Mouse (Mus musculus): ENCODE measurements around the gene Zbtb20. TPM values are rescaled to one million over a fixed set of nuclear protein-coding genes. Genes with fewer than 3 reads are reported as not detected.

The Zbtb20 gene
- polyA plus RNA-seq, 1 experiment: 9.6 TPM

GRCm38 (mm10) chr16:43513933-43514332 is 638.3 kb downstream of the Zbtb20 start:
- TF ChIP-seq POLR2A (IDR thresholded peaks at IDR 0.05; ENCODE audit: low read depth, low read length) (no peak), CTCF (IDR thresholded peaks at IDR 0.05; ENCODE audit: extremely low read depth, insufficient read length, insufficient replicate concordance, low read depth, low read length) (no peak)
- Histone ChIP-seq H3K27me3 (ENCODE audit: control insufficient read depth, insufficient read depth, low read length) (no peaks in the 10 kb centered on the region), H3K36me3 (ENCODE audit: control insufficient read depth, insufficient read depth, low read length) (no peaks in the 10 kb centered on the region), H3K4me3 (ENCODE audit: low read depth, low read length) (no peak overlapping the region), H3K4me1 (ENCODE audit: control insufficient read depth, insufficient read depth, insufficient read length, low read length) (no peaks in the 10 kb centered on the region), H3K27ac (ENCODE audit: insufficient read depth, low read depth, low read length) (no peak overlapping the region)
- 76% methylated on average over 5 of the region's 5 CpGs for WGBS

GRCm38 (mm10) chr16:43515538-43515937 is 639.9 kb downstream of the Zbtb20 start:
- Histone ChIP-seq H3K27me3 (ENCODE audit: control insufficient read depth, insufficient read depth, low read length) (no peaks in the 10 kb centered on the region), H3K27ac (ENCODE audit: insufficient read depth, low read depth, low read length) (no peak overlapping the region), H3K36me3 (ENCODE audit: control insufficient read depth, insufficient read depth, low read length) (no peaks in the 10 kb centered on the region), H3K4me1 (ENCODE audit: control insufficient read depth, insufficient read depth, insufficient read length, low read length) (no peaks in the 10 kb centered on the region), H3K4me3 (ENCODE audit: low read depth, low read length) (no peak overlapping the region)
- 79% methylated on average over 4 of the region's 4 CpGs for WGBS
- TF ChIP-seq CTCF (IDR thresholded peaks at IDR 0.05; ENCODE audit: extremely low read depth, insufficient read length, insufficient replicate concordance, low read depth, low read length): no peak
- no peak for TF ChIP-seq POLR2A (IDR thresholded peaks at IDR 0.05; ENCODE audit: low read depth, low read length)

GRCm38 (mm10) chr16:43520274-43520673 is 644.6 kb downstream of the Zbtb20 start:
- 77% methylated on average over 2 of the region's 2 CpGs for WGBS
- no peaks in the 10 kb centered on the region for H3K4me1 ChIP-seq (ENCODE audit: control insufficient read depth, insufficient read depth, insufficient read length, low read length)
- no peaks in the 10 kb centered on the region for H3K36me3 ChIP-seq (ENCODE audit: control insufficient read depth, insufficient read depth, low read length)
- TF ChIP-seq POLR2A (IDR thresholded peaks at IDR 0.05; ENCODE audit: low read depth, low read length) (no peak), CTCF (IDR thresholded peaks at IDR 0.05; ENCODE audit: extremely low read depth, insufficient read length, insufficient replicate concordance, low read depth, low read length) (no peak)
- H3K4me3 ChIP-seq (ENCODE audit: low read depth, low read length): no peak overlapping the region
- H3K27ac ChIP-seq (ENCODE audit: insufficient read depth, low read depth, low read length): no peak overlapping the region
- H3K27me3 ChIP-seq (ENCODE audit: control insufficient read depth, insufficient read depth, low read length): no peaks in the 10 kb centered on the region

GRCm38 (mm10) chr16:43522482-43522881 is 646.8 kb downstream of the Zbtb20 start:
- no peak overlapping the region for H3K4me3 ChIP-seq (ENCODE audit: low read depth, low read length)
- H3K36me3 ChIP-seq (ENCODE audit: control insufficient read depth, insufficient read depth, low read length): no peaks in the 10 kb centered on the region
- TF ChIP-seq CTCF (IDR thresholded peaks at IDR 0.05; ENCODE audit: extremely low read depth, insufficient read length, insufficient replicate concordance, low read depth, low read length) (no peak), POLR2A (IDR thresholded peaks at IDR 0.05; ENCODE audit: low read depth, low read length) (no peak)
- H3K27ac ChIP-seq (ENCODE audit: insufficient read depth, low read depth, low read length): no peak overlapping the region
- no peaks in the 10 kb centered on the region for H3K27me3 ChIP-seq (ENCODE audit: control insufficient read depth, insufficient read depth, low read length)
- WGBS: 96% methylated on average over 4 of the region's 4 CpGs
- no peaks in the 10 kb centered on the region for H3K4me1 ChIP-seq (ENCODE audit: control insufficient read depth, insufficient read depth, insufficient read length, low read length)

GRCm38 (mm10) chr16:43524179-43524578 is 648.5 kb downstream of the Zbtb20 start:
- WGBS: 83% methylated on average over 9 of the region's 9 CpGs
- TF ChIP-seq POLR2A (IDR thresholded peaks at IDR 0.05; ENCODE audit: low read depth, low read length) (no peak), CTCF (IDR thresholded peaks at IDR 0.05; ENCODE audit: extremely low read depth, insufficient read length, insufficient replicate concordance, low read depth, low read length) (no peak)

GRCm38 (mm10) chr16:43525624-43526023 is 649.9 kb downstream of the Zbtb20 start:
- TF ChIP-seq CTCF (IDR thresholded peaks at IDR 0.05; ENCODE audit: extremely low read depth, insufficient read length, insufficient replicate concordance, low read depth, low read length): no peak
- no peak for TF ChIP-seq POLR2A (IDR thresholded peaks at IDR 0.05; ENCODE audit: low read depth, low read length)
- WGBS: 93% methylated on average over 6 of the region's 6 CpGs
- no peak overlapping the region for H3K4me3 ChIP-seq (ENCODE audit: low read depth, low read length)
- H3K27me3 ChIP-seq (ENCODE audit: control insufficient read depth, insufficient read depth, low read length): no peaks in the 10 kb centered on the region
- no peak overlapping the region for H3K27ac ChIP-seq (ENCODE audit: insufficient read depth, low read depth, low read length)
- no peaks in the 10 kb centered on the region for H3K36me3 ChIP-seq (ENCODE audit: control insufficient read depth, insufficient read depth, low read length)
- H3K4me1 ChIP-seq (ENCODE audit: control insufficient read depth, insufficient read depth, insufficient read length, low read length): no peaks in the 10 kb centered on the region

More at GRCm38 (mm10) chr16:43524179-43524578, 648.5 kb downstream of the Zbtb20 start:
- no peak overlapping the region for H3K4me3 ChIP-seq (ENCODE audit: low read depth, low read length)
- H3K4me1 ChIP-seq (ENCODE audit: control insufficient read depth, insufficient read depth, insufficient read length, low read length): no peaks in the 10 kb centered on the region
- H3K36me3 ChIP-seq (ENCODE audit: control insufficient read depth, insufficient read depth, low read length): no peaks in the 10 kb centered on the region
- H3K27ac ChIP-seq (ENCODE audit: insufficient read depth, low read depth, low read length): no peak overlapping the region
- no peaks in the 10 kb centered on the region for H3K27me3 ChIP-seq (ENCODE audit: control insufficient read depth, insufficient read depth, low read length)

- no peak overlapping the region for H3K27ac ChIP-seq (ENCODE audit: insufficient read depth, low read depth, low read length)
- no peaks in the 10 kb centered on the region for H3K27me3 ChIP-seq (ENCODE audit: control insufficient read depth, insufficient read depth, low read length)
- no peak overlapping the region for H3K4me3 ChIP-seq (ENCODE audit: low read depth, low read length)
- H3K4me1 ChIP-seq (ENCODE audit: control insufficient read depth, insufficient read depth, insufficient read length, low read length): no peaks in the 10 kb centered on the region
- TF ChIP-seq POLR2A (IDR thresholded peaks at IDR 0.05; ENCODE audit: low read depth, low read length): no peak
- no peak for TF ChIP-seq CTCF (IDR thresholded peaks at IDR 0.05; ENCODE audit: extremely low read depth, insufficient read length, insufficient replicate concordance, low read depth, low read length)
- 75% methylated on average over 1 of the region's 1 CpGs for WGBS
- H3K36me3 ChIP-seq (ENCODE audit: control insufficient read depth, insufficient read depth, low read length): no peaks in the 10 kb centered on the region
These were observed 652.6 kb downstream of the Zbtb20 start for GRCm38 (mm10) chr16:43528300-43528699.

All from small intestine, adult 2 months (tissue).